Mouse (Mus musculus) megakaryocyte, embryonic 14.5 days (primary cell): ENCODE results near the gene Ttc23.

Experiments used
- FLI1 ChIP-seq: IDR thresholded peaks from 2 replicates; pipeline ENCODE4 v1.6.1; 2012; ENCODE audit warnings: low read length, inconsistent platforms, mixed read lengths
- GATA1 ChIP-seq: IDR thresholded peaks from 3 replicates; pipeline ENCODE4 v1.6.1; 2012; ENCODE audit warnings: mixed read lengths, low read length, inconsistent platforms, borderline replicate concordance

GRCm38 (mm10) chr7:67672650-67673049, 25.4 kb downstream of the Ttc23 start:
- TF ChIP-seq GATA1 (0 out of 3 replicates have a peak, but pooled peaks have one; percentile 13), FLI1 (no peak)
